Mouse (Mus musculus) myocyte (in vitro differentiated cells): Measurements from ENCODE around the gene Gm11733. TPM values are rescaled to one million over a fixed set of nuclear protein-coding genes. Genes with fewer than 3 reads are reported as not detected.

Experiments used
- H3K27me3 ChIP-seq: one replicate; pipeline ENCODE4 v1.6.1; 2011; ENCODE audit not compliant: control insufficient read depth, insufficient read depth, insufficient read length
- H3K36me3 ChIP-seq: one replicate; pipeline ENCODE4 v1.6.1; 2011; ENCODE audit not compliant: control insufficient read depth, insufficient read depth
- H3K4me2 ChIP-seq: one replicate; pipeline ENCODE4 v1.6.1; 2011; ENCODE audit warnings: low read depth, control low read depth
- H3K4me3 ChIP-seq: one replicate; pipeline ENCODE4 v1.5.1; 2011; ENCODE audit warnings: mild to moderate bottlenecking, control low read depth, moderate library complexity
- H3K79me2 ChIP-seq: one replicate; pipeline ENCODE4 v1.6.1; 2011; ENCODE audit not compliant: control insufficient read depth, insufficient read depth
- H3ac ChIP-seq: one replicate; pipeline ENCODE4 v1.6.1; 2011; ENCODE audit not compliant: control insufficient read depth, insufficient read length
- CEBPB ChIP-seq: IDR thresholded peaks from 2 replicates; pipeline ENCODE4 v1.6.1; 2011; ENCODE audit warnings: mild to moderate bottlenecking, moderate library complexity; ENCODE audit not compliant: poor library complexity, insufficient read depth, severe bottlenecking
- E2F4 ChIP-seq: IDR thresholded peaks from one replicate; pipeline ENCODE4 v1.6.1; 2011; ENCODE audit warnings: mild to moderate bottlenecking, control low read depth, moderate library complexity; ENCODE audit not compliant: insufficient read depth
- MAX ChIP-seq: IDR thresholded peaks from one replicate; pipeline ENCODE4 v1.6.1; 2011; ENCODE audit warnings: low read depth, mild to moderate bottlenecking, control low read depth
- MYOD1 ChIP-seq, 3 experiments: IDR thresholded peaks; one replicate each; pipeline ENCODE4 v1.6.1; 2011; ENCODE audit warnings: control low read depth in 2 of 3, low read depth in 2 of 3, mild to moderate bottlenecking in 2 of 3, moderate library complexity in 1 of 3; ENCODE audit not compliant: insufficient read length in 2 of 3, control insufficient read depth in 1 of 3
- MYOG ChIP-seq, 3 experiments: IDR thresholded peaks; one replicate each; pipeline ENCODE4 v1.6.1; 2011; ENCODE audit warnings: control low read depth in 2 of 3, low read depth in 2 of 3, mild to moderate bottlenecking in 2 of 3; ENCODE audit not compliant: insufficient read length in 2 of 3, control insufficient read depth in 1 of 3, insufficient read depth in 1 of 3
- POLR2A ChIP-seq: IDR thresholded peaks from one replicate; pipeline ENCODE4 v1.6.1; 2011; ENCODE audit warnings: low read depth, mild to moderate bottlenecking, control low read depth, moderate library complexity; ENCODE audit not compliant: insufficient read length
- POLR2AphosphoS2 ChIP-seq: IDR thresholded peaks from one replicate; pipeline ENCODE4 v1.6.1; 2011; ENCODE audit warnings: low read depth, control low read depth; ENCODE audit not compliant: insufficient read length
- REST ChIP-seq: IDR thresholded peaks from one replicate; pipeline ENCODE4 v1.6.1; 2011; ENCODE audit warnings: mild to moderate bottlenecking, control low read depth, moderate library complexity; ENCODE audit not compliant: insufficient read depth, insufficient read length
- SRF ChIP-seq: IDR thresholded peaks from one replicate; pipeline ENCODE4 v1.6.1; 2011; ENCODE audit warnings: low read depth; ENCODE audit not compliant: control insufficient read depth, insufficient read length
- TCF12 ChIP-seq: IDR thresholded peaks from one replicate; pipeline ENCODE4 v1.6.1; 2011; ENCODE audit warnings: mild to moderate bottlenecking, control low read depth; ENCODE audit not compliant: poor library complexity, insufficient read depth, severe bottlenecking
- TCF3 ChIP-seq: IDR thresholded peaks from one replicate; pipeline ENCODE4 v1.6.1; 2011; ENCODE audit warnings: low read depth, control low read depth; ENCODE audit not compliant: insufficient read length
- USF1 ChIP-seq: IDR thresholded peaks from one replicate; pipeline ENCODE4 v1.6.1; 2011; ENCODE audit warnings: low read depth, mild to moderate bottlenecking, control low read depth, moderate library complexity
- polyA plus RNA-seq: library from polyadenylated mRNA; unstranded; fragments of >200 nt; fragmentation: generic; extraction: Trizol; gene quantifications from one replicate; pipeline ENCODE4 v1.2.1, GENCODE M21; 2012; ENCODE audit warnings: missing spikeins

Gene Gm11733
- polyA plus RNA-seq, 1 experiment = not detected

DNA sequence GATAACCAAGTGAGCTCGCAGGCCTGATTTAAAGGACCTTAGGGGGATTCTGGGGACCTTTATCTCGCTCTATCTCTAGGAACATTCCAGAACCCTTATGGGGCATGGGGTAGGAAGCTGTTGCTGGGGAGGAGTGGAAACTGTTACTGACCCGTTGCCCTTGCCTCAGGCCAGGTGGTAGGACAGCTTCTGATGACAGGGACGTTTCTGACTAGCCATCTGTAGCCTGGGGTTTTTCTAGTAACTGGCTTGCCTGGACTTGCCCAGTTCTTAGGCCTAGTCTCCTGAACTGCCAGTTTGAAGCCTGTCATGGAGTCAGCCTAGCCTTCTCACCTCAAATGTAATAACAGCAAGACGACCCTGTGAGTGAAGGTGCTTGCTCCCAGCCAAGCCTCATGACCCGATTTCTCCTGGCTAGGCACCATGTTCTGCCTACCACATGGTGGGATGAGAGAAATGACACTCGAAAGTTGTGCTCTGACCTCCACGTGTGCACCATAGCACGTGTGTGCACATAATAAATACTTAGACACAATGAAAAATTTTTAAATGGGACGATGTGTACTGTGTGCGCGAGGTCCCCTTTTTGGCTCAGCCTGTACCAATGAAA is 13.5 kb upstream of the Gm11733 start:
- Histone ChIP-seq H3ac (no peak overlapping the region), H3K36me3 (no peaks in the 10 kb centered on the region), H3K27me3 (peaks cover 22% of the 10 kb centered on the region), H3K4me2 (no peak overlapping the region), H3K79me2 (no peaks in the 10 kb centered on the region), H3K4me3 (no peak overlapping the region)
- TF ChIP-seq REST = no peak
- no peak for TF ChIP-seq TCF12
- no peak for TF ChIP-seq SRF

DNA sequence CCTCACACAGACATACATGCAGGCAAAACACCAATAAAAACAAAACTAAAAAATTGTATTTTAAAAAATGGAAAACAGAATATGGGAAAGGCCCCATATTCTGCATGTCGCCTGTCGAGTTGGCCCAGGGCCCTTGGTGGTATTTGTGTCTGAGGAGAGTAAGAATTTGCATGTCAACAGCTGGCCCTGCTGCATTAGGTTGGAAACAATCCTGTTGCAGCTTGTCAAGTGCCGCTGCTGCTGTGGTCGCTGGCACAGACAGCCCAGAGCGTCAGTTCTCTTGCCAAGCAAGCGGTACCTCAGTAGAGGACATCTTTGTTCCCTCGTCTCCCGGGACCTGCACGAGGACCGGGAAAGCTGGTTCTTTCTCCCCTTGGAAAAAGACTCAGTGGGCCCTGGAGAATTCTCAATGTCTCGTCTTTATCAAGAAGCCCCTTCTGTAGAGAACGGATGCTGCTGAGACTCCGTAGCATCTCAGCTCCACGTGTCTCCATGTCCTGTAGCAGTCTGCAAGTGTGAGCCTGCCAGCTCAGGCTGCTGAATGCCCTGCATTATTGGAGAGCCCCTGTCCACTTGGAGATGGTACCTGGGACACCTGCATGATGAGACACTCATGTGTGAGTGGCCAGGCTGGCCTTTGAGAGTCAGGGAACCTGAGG is 12.4 kb upstream of the Gm11733 start:
- H3K79me2 ChIP-seq = no peaks in the 10 kb centered on the region
- TF ChIP-seq MYOD1 (IDR thresholded peaks at IDR 0.05; ENCODE audit: control insufficient read depth in 1 of 3, insufficient read length in 2 of 3, low read depth in 2 of 3) (peak in 1 of 3 experiments; percentile 19), MYOG (IDR thresholded peaks at IDR 0.05; ENCODE audit: control insufficient read depth in 1 of 3, insufficient read depth in 1 of 3, insufficient read length in 2 of 3, low read depth in 2 of 3) (peak in 2 of 3 experiments; percentile 26 to 45), MAX (no peak)

DNA sequence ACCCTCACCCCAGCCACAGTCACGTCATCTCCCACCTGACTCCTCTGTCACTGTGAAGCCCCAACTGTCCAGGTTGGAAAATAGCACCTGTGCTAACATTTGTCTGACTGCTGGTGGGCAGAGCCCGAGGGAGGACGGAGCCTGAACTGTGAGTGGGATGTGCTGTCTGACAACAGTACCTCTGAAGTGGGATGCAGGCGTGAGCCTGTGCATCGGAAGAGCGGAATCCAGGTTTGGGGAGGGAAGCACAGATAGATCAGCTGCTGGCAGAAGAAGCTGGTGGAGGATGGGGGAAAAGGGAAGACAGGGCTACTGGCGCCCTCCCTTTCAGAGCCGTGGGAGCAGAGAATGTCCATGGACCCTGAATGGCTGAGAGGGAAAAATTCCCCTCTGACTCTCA is 11.3 kb upstream of the Gm11733 start:
- Histone ChIP-seq H3K4me2 (no peak overlapping the region), H3ac (no peak overlapping the region), H3K4me3 (no peak overlapping the region), H3K36me3 (no peaks in the 10 kb centered on the region), H3K27me3 (peaks cover 19% of the 10 kb centered on the region), H3K79me2 (no peaks in the 10 kb centered on the region)
- TF ChIP-seq POLR2AphosphoS2 (no peak), E2F4 (no peak), CEBPB (no peak), REST (no peak), MAX (no peak), TCF12 (no peak)

More for the DNA sequence above, 12.4 kb upstream of the Gm11733 start:
- Histone ChIP-seq H3K27me3 (peaks cover 19% of the 10 kb centered on the region), H3K4me3 (no peak overlapping the region), H3K36me3 (no peaks in the 10 kb centered on the region), H3ac (no peak overlapping the region), H3K4me2 (no peak overlapping the region)

DNA sequence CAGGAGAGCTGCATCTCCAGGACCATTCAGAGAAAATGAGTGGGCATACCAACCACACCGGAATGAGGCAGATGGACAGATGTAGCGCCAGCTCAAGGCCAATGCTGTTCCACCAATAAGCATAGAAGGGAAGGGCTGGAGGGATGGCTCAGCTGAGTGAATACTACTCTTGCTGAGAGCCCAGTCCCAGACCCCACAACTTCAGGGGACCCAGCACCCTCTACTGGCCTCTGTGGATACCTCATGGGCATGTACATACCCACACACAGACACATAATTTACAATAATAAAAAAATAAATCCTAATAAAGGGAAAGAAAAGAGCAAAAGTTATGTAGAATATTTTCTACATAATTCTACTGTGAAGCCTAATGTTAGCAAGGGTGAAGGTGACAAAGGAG is 9.0 kb upstream of the Gm11733 start:
- H3ac ChIP-seq = no peak overlapping the region
- no peaks in the 10 kb centered on the region for H3K79me2 ChIP-seq
- TF ChIP-seq CEBPB (no peak), E2F4 (no peak), REST (no peak), SRF (no peak), POLR2A (no peak), TCF3 (no peak), MAX (no peak), TCF12 (no peak), MYOD1 (IDR thresholded peaks at IDR 0.05; ENCODE audit: control insufficient read depth in 1 of 3, insufficient read length in 2 of 3, low read depth in 2 of 3) (no peak), MYOG (IDR thresholded peaks at IDR 0.05; ENCODE audit: control insufficient read depth in 1 of 3, insufficient read depth in 1 of 3, insufficient read length in 2 of 3, low read depth in 2 of 3) (no peak), POLR2AphosphoS2 (no peak), USF1 (no peak)
- H3K4me3 ChIP-seq = no peak overlapping the region
- H3K36me3 ChIP-seq = no peaks in the 10 kb centered on the region
- peaks cover 23% of the 10 kb centered on the region for H3K27me3 ChIP-seq
- H3K4me2 ChIP-seq = no peak overlapping the region

DNA sequence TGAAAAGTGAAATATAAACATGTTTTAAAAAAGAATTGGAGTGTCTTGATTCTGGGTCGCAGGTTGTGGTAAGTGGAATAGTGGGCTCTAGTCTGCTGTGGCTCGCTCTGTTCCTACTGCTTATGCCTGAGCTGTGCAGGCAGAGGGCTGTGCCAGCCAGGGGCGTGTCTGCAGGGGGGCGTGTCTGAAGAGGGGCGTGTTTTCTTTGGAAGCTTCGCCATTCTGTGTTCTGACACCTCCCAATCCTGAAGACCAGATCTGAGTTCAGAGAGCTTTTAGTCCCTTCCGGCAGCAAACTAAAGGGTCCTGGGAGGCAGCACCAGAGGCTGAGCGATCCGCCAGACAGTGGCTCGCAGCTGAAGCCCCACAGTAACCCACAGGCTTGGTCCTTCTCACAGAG is 8.5 kb upstream of the Gm11733 start:
- H3K36me3 ChIP-seq = no peaks in the 10 kb centered on the region
- no peak overlapping the region for H3K4me3 ChIP-seq
- TF ChIP-seq TCF12 (no peak), TCF3 (no peak), E2F4 (no peak), MYOG (IDR thresholded peaks at IDR 0.05; ENCODE audit: control insufficient read depth in 1 of 3, insufficient read depth in 1 of 3, insufficient read length in 2 of 3, low read depth in 2 of 3) (no peak), POLR2A (no peak), REST (no peak), USF1 (no peak)

More for the DNA sequence above, 8.5 kb upstream of the Gm11733 start:
- H3K4me2 ChIP-seq = no peak overlapping the region
- no peak overlapping the region for H3ac ChIP-seq
- no peaks in the 10 kb centered on the region for H3K79me2 ChIP-seq
- H3K27me3 ChIP-seq = peaks cover 22% of the 10 kb centered on the region
